Mouse (Mus musculus): Measurements from ENCODE around the gene Phf5a. TPM values are rescaled to one million over a fixed set of nuclear protein-coding genes. Genes with fewer than 3 reads are reported as not detected.

Gene Phf5a
- polyA plus RNA-seq, 1 experiment: 4.8 TPM

- no peaks in the 10 kb centered on the region for H3K27me3 ChIP-seq (replicated peaks)
- no peak for TF ChIP-seq GATA1 (IDR thresholded peaks at IDR 0.05; ENCODE audit: borderline replicate concordance, low read length)
- no peak for TF ChIP-seq FLI1 (IDR thresholded peaks at IDR 0.05; ENCODE audit: low read length)
- no peaks in the 10 kb centered on the region for H3K9me3 ChIP-seq
- peaks cover 50% of the 10 kb centered on the region for H3K4me1 ChIP-seq
- H3K4me3 ChIP-seq (replicated peaks): no peak overlapping the region
- H3K36me3 ChIP-seq (replicated peaks; ENCODE audit: low read length): peaks cover 80% of the 10 kb centered on the region
These were observed 15.3 kb upstream of the Phf5a start for GRCm38 (mm10) chr15:81886795-81887550.

DNA sequence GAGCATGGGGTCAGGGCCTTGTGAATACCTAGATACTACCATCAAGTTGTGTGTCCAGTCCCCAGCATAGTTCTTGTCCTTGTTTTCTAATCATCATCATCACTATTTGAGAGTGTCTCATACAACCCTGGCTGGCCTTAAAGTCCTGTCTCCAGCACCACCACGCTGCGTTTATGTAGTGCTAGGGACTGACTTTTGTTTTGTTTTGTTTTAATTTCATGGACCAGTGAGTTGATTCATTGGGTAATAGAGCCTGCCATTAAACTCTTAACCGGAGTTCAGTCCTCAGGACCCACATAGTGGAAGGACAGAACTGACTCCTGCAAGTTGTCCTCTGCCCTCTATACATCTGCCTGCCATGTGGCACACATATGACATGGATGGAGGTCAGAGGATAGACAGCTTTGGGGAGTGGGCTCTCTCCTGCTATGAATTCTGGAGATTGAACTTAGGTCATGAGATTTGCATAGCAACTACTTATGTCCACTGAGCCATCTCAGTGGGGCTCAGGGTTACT, 13.8 kb upstream of the Phf5a start:
- TF ChIP-seq FLI1 (IDR thresholded peaks at IDR 0.05; ENCODE audit: low read length): no peak
- no peak for TF ChIP-seq GATA1 (IDR thresholded peaks at IDR 0.05; ENCODE audit: borderline replicate concordance, low read length)
- H3K9me3 ChIP-seq: no peaks in the 10 kb centered on the region
- peaks cover 47% of the 10 kb centered on the region for H3K4me1 ChIP-seq
- H3K4me3 ChIP-seq (replicated peaks): no peak overlapping the region
- no peaks in the 10 kb centered on the region for H3K27me3 ChIP-seq (replicated peaks)
- peaks cover 79% of the 10 kb centered on the region for H3K36me3 ChIP-seq (replicated peaks; ENCODE audit: low read length)

DNA sequence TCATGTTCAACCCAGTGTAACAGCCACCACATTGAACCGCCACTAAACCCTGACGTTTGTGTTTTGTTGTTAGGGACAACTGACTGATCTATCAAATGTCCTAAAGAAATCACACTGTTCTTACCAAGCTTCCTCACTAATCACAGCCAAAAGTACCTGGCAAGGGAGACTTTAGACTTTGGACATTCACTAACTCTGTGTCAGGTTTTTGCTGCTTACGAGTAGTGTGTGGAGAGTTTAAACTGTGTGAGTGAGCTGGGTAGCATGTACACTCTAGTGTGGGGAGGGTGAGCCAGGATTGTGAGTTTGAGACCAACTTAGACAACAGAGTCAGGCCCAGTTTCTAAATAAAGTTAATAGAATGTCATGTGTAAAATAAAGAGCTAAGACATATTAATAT, 10.6 kb upstream of the Phf5a start:
- Histone ChIP-seq H3K4me3 (replicated peaks) (no peak overlapping the region), H3K27me3 (replicated peaks) (no peaks in the 10 kb centered on the region), H3K4me1 (peaks cover 50% of the 10 kb centered on the region), H3K9me3 (no peaks in the 10 kb centered on the region), H3K36me3 (replicated peaks; ENCODE audit: low read length) (peaks cover 52% of the 10 kb centered on the region)
- TF ChIP-seq FLI1 (IDR thresholded peaks at IDR 0.05; ENCODE audit: low read length) (no peak), GATA1 (IDR thresholded peaks at IDR 0.05; ENCODE audit: borderline replicate concordance, low read length) (no peak)

DNA sequence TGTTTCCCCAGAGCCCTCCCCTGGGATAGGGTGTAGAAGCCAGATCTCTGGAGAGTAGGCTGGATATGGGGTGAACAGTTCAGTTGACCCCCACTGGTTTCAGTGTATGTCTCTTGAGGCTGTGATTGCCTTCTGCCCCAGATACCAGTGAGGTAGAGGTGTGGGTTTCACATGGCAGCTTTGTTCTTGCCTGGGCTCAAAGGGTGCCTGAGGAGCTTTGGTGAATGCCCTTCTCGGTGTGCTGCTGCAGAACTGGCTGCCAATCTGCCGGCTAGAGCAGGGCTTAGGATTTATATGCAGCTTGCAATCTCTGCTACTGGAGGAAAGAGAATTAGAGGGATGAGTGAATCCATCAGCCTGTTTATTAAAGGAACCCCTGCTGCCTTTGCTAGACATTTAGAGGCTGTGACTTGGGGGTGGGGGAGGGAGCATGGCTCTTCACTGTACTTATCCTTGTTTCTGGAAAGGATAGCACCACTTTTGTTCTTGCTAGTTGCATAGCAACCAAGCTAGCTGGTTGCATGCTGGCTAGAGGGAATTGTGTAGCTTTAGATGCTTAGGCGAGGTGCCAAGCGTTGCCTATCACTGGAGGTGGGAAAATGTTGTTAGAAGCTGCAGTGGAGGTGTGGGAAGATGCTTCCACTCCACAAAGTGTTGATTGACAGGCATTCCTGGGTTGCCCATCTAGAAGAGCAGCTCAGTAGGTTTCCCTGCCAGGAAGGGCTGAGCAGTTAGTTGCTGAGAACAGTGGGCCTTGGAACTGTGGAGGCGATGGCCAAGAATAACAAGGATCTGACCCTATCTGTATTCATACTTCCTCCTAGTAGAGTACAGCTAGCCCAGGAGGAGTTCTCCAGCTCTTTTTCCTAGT, 8.1 kb upstream of the Phf5a start:
- Histone ChIP-seq H3K36me3 (replicated peaks; ENCODE audit: low read length) (peaks cover 37% of the 10 kb centered on the region), H3K4me3 (replicated peaks) (no peak overlapping the region), H3K9me3 (no peaks in the 10 kb centered on the region), H3K27me3 (replicated peaks) (no peaks in the 10 kb centered on the region), H3K4me1 (peaks cover 48% of the 10 kb centered on the region)
- TF ChIP-seq FLI1 (IDR thresholded peaks at IDR 0.05; ENCODE audit: low read length) (no peak), GATA1 (IDR thresholded peaks at IDR 0.05; ENCODE audit: borderline replicate concordance, low read length) (no peak)

GRCm38 (mm10) chr15:81872262-81873136, 788 bp upstream of the Phf5a start, which contains the start of gene Aco2:
Gene Aco2, plus strand, starts transcription at chr15:81872309.
- TF ChIP-seq GATA1 (IDR thresholded peaks at IDR 0.05; ENCODE audit: borderline replicate concordance, low read length): peak; percentile 54; the same call in 1 of the 3 replicates
- TF ChIP-seq FLI1 (IDR thresholded peaks at IDR 0.05; ENCODE audit: low read length): no peak
- H3K4me3 ChIP-seq (replicated peaks): peak within 1 kb of the TSS; percentile 100
- peaks cover 35% of the 10 kb centered on the region for H3K36me3 ChIP-seq (replicated peaks; ENCODE audit: low read length)
- H3K27me3 ChIP-seq (replicated peaks): no peaks in the 10 kb centered on the region
- H3K4me1 ChIP-seq: peaks cover 55% of the 10 kb centered on the region
- H3K9me3 ChIP-seq: no peaks in the 10 kb centered on the region

DNA sequence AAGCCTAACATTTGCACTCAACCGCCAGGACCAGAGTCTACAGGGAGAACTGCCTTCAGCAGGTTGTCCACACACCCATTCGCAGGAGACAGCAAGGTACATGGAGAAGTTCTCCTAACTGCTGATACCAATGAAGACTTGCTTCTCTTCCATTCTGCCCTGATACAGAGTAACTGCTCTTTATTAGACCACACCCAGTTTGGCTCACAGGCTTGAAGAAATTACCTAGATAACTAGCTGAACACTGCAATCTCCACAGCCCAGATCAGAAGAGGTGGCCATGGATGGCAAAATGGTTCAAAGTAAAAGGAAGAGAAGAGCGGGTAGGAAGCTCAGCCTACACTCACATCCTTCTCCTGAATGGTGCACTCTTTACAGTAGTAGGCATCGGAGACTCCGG, 1.7 kb downstream of the Phf5a start:
- Histone ChIP-seq H3K27me3 (replicated peaks) (no peaks in the 10 kb centered on the region), H3K36me3 (replicated peaks; ENCODE audit: low read length) (peaks cover 58% of the 10 kb centered on the region), H3K9me3 (no peaks in the 10 kb centered on the region), H3K4me3 (replicated peaks) (no peak overlapping the region), H3K4me1 (peaks cover 42% of the 10 kb centered on the region)
- no peak for TF ChIP-seq FLI1 (IDR thresholded peaks at IDR 0.05; ENCODE audit: low read length)
- no peak for TF ChIP-seq GATA1 (IDR thresholded peaks at IDR 0.05; ENCODE audit: borderline replicate concordance, low read length)

GRCm38 (mm10) chr15:81864238-81864637, 7.5 kb downstream of the Phf5a start:
- no peak overlapping the region for H3K4me3 ChIP-seq (replicated peaks)
- peaks cover 58% of the 10 kb centered on the region for H3K36me3 ChIP-seq (replicated peaks; ENCODE audit: low read length)
- TF ChIP-seq GATA1 (IDR thresholded peaks at IDR 0.05; ENCODE audit: borderline replicate concordance, low read length) (no peak), FLI1 (IDR thresholded peaks at IDR 0.05; ENCODE audit: low read length) (no peak)
- H3K27me3 ChIP-seq (replicated peaks): no peaks in the 10 kb centered on the region
- H3K4me1 ChIP-seq: peaks cover 11% of the 10 kb centered on the region
- no peaks in the 10 kb centered on the region for H3K9me3 ChIP-seq

GRCm38 (mm10) chr15:81860471-81861135, 11.1 kb downstream of the Phf5a start:
- peaks cover 32% of the 10 kb centered on the region for H3K4me1 ChIP-seq
- H3K36me3 ChIP-seq (replicated peaks; ENCODE audit: low read length): peaks cover 22% of the 10 kb centered on the region
- no peaks in the 10 kb centered on the region for H3K27me3 ChIP-seq (replicated peaks)
- H3K4me3 ChIP-seq (replicated peaks): no peak overlapping the region
- TF ChIP-seq GATA1 (IDR thresholded peaks at IDR 0.05; ENCODE audit: borderline replicate concordance, low read length) (no peak), FLI1 (IDR thresholded peaks at IDR 0.05; ENCODE audit: low read length) (no peak)
- no peaks in the 10 kb centered on the region for H3K9me3 ChIP-seq

Measured in megakaryocyte, embryonic 14.5 days (primary cell).